Mouse (Mus musculus): Measurements from ENCODE around the gene Nek2. TPM values are rescaled to one million over a fixed set of nuclear protein-coding genes. Genes with fewer than 3 reads are reported as not detected.

The Nek2 gene
- polyA plus RNA-seq, 1 experiment from 2014 or later = 45.1 TPM

DNA sequence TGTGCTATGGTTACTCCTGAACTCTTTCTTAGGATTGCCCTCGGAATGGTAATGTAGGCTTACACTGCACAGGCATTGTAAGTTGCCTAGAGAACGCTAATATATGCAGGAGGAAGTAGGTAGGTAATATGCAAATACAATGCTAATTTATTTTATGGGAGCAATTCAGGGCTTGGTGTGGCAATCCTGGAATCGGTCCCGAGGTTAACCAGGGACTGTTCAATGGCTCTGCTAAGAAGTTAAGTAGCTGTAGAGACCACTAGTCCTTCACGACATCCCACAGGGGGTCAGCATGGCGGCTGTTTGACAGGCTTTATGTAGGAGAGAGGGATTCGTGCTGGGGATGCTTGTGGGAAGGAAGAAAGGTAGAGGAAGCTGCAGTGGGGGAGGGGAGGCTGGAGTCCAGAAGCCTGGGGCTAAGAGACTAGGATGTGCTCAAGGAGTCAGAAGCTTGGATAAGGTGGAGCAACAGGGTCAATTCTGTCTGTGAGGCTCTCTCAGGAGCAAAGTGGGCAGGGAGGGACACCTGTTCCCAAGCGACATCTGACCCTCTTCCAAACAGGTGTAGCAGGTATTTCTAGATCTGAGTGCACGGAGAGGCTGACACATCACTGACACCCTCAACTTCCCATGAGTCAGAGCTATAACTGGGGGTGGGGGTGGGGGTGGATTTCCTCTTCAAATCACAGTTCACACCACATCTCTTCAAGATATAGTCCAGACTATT lies 19.0 kb upstream of the Nek2 start:
- Histone ChIP-seq H3K36me3 (no peaks in the 10 kb centered on the region), H3K4me2 (0 out of 2 replicates have a peak overlapping the region, but pooled peaks have one; percentile 9), H3K4me1 (peaks cover 15% of the 10 kb centered on the region), H3K27me3 (no peaks in the 10 kb centered on the region), H3K4me3 (replicated peaks) (no peak overlapping the region), H3K27ac (0 out of 2 replicates have a peak overlapping the region, but pooled peaks have one; percentile 10), H3K9me3 (replicated peaks) (peaks cover 3% of the 10 kb centered on the region; the same call in 1 of the 2 replicates), H3K9ac (no peak overlapping the region)
- no peak for ATAC-seq (replicated peaks; ENCODE audit: low FRiP score)
- WGBS = 45% methylated on average over 9 of the region's 9 CpGs

DNA sequence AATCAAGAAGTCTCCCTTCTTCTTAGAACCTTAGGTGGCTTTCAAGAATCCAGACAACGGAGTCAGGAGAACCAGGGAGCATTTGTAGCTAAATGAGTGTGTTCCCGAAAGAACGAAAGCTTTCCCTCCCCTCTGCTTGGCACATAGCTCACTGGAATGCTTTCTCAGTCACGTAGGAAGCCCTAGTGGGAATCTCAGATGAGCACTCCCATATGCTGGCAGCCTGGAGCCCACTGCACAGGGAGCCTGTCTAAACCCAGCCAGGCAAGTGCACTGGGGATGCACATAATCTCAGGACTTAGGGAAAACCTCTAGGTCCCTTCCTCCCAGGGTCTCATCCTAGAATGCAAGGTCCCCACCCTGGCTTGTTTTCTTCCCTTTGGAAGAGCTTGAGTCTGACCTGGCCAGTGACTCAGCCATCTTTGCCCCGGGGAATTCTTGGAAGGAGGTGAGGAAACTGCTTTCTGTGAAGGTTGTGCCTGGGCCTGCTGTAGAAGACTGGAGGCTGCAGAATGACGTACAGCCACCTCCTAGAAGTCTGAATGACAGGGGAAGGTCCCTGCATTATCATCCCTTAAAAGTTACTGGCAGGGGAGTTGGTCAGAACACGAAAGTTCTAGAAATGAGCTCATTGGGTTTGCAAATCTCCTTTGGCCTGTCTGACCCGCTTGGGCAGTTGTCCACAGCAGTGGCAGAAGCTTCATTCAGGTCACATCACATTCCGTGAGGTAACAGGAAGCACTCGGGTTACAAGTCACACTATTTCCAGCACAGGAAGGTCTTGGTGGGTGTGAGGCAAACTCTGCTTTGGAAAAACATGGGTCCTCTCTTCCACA lies 18.2 kb upstream of the Nek2 start:
- H3K27ac ChIP-seq = 0 out of 2 replicates have a peak overlapping the region, but pooled peaks have one; percentile 38
- no peak overlapping the region for H3K4me2 ChIP-seq
- no peak overlapping the region for H3K4me3 ChIP-seq (replicated peaks)
- no peaks in the 10 kb centered on the region for H3K27me3 ChIP-seq
- 51% methylated on average over 10 of the region's 10 CpGs for WGBS
- no peaks in the 10 kb centered on the region for H3K36me3 ChIP-seq
- peaks cover 3% of the 10 kb centered on the region; the same call in 1 of the 2 replicates for H3K9me3 ChIP-seq (replicated peaks)
- peaks cover 15% of the 10 kb centered on the region for H3K4me1 ChIP-seq
- no peak overlapping the region for H3K9ac ChIP-seq
- no peak for ATAC-seq (replicated peaks; ENCODE audit: low FRiP score)

DNA sequence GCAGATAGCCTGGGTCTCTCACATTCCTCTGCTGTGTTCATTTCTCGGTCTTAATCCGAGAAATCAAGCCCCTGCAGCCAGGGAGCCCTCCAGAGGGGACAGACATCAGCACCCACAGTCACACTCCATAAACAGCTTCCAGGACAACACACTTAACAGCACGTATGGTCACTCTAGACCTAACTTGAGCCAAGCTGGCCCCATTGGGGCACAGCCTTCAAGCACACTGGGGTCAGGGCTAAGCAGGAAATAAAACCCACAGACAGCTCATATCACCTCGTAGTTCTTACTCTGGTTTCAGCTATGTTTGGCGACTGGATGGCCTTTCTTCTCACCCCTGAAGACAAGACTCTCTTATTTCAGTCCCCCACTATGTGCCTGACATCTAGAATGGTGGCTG lies 16.5 kb upstream of the Nek2 start:
- WGBS = 27% methylated on average over 5 of the region's 5 CpGs
- Histone ChIP-seq H3K4me1 (peaks cover 15% of the 10 kb centered on the region), H3K9ac (no peak overlapping the region), H3K4me2 (no peak overlapping the region), H3K27me3 (no peaks in the 10 kb centered on the region), H3K27ac (0 out of 2 replicates have a peak overlapping the region, but pooled peaks have one; percentile 18), H3K4me3 (replicated peaks) (no peak overlapping the region), H3K9me3 (replicated peaks) (peaks cover 3% of the 10 kb centered on the region; the same call in 1 of the 2 replicates), H3K36me3 (no peaks in the 10 kb centered on the region)
- ATAC-seq (replicated peaks; ENCODE audit: low FRiP score) = peak; percentile 79

DNA sequence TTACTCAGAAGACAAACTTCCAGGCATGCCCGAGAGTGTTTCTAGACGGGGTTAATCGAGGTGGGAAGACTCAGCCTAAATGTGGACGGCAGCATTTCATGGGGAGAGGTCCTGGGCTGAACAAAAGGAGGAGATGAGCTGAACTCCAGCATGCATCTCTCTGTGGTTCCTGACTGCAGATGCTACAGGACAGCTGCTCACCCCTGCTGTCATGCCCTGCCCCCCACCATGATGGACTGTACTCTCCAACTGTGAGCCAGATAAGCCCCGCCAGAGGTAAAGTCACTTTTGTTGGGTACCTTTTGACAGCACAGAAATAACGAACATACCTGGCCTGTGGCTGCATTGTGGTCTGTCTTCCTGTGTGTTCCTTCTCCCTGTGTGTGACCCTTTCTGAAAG lies 15.5 kb upstream of the Nek2 start:
- 56% methylated on average over 6 of the region's 6 CpGs for WGBS
- ATAC-seq (replicated peaks; ENCODE audit: low FRiP score) = no peak
- Histone ChIP-seq H3K4me1 (peaks cover 15% of the 10 kb centered on the region), H3K27ac (no peak overlapping the region), H3K9me3 (replicated peaks) (peaks cover 3% of the 10 kb centered on the region; the same call in 1 of the 2 replicates), H3K4me3 (replicated peaks) (no peak overlapping the region), H3K36me3 (no peaks in the 10 kb centered on the region), H3K9ac (no peak overlapping the region), H3K4me2 (no peak overlapping the region), H3K27me3 (no peaks in the 10 kb centered on the region)

DNA sequence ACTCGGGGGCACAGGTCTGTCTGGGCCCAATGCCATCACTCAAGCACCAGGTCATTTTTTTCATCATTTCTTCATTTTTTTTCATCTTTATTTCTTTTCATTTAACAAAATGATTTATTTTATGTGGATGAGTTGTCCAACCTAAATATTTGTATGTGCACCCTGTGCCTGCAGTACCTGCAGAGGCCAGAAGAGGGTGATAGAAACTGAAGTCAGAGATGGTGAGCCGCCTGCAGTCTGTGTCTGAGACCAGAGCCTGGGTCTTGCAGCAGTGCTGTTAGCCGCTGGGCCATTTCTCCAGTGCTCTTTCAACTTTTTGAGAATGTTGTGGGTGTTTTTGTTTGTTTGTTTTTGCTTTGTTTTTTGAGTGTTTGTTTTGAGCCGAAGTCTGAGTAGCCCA lies 14.5 kb upstream of the Nek2 start:
- no peak overlapping the region for H3K4me2 ChIP-seq
- peaks cover 15% of the 10 kb centered on the region for H3K4me1 ChIP-seq
- peaks cover 3% of the 10 kb centered on the region; the same call in 1 of the 2 replicates for H3K9me3 ChIP-seq (replicated peaks)
- H3K27ac ChIP-seq = no peak overlapping the region
- WGBS = 96% methylated on average over 4 of the region's 4 CpGs
- no peak overlapping the region for H3K9ac ChIP-seq
- no peaks in the 10 kb centered on the region for H3K36me3 ChIP-seq
- no peak overlapping the region for H3K4me3 ChIP-seq (replicated peaks)
- ATAC-seq (replicated peaks; ENCODE audit: low FRiP score) = no peak
- H3K27me3 ChIP-seq = no peaks in the 10 kb centered on the region

DNA sequence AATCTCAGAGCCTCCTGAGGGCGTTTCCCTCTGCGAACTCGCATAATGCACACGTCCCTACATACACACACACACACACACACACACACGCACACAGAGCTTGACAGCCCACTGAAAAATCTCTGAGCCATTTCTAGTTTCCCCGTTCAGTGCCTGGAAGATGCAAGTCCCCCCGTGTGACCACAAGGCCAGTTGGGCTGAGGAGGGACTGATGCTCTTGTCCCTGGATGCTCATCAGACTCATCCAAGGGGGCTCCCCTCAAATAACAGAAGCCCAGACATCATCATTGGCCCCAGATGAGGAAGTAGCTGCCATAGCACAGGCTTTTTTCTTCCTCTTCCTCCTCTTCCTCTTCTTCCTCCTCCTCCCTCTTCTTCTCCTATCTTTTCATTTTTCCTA lies 13.3 kb upstream of the Nek2 start:
- Histone ChIP-seq H3K4me2 (no peak overlapping the region), H3K27me3 (no peaks in the 10 kb centered on the region), H3K36me3 (no peaks in the 10 kb centered on the region), H3K4me1 (peaks cover 8% of the 10 kb centered on the region), H3K9ac (no peak overlapping the region), H3K4me3 (replicated peaks) (no peak overlapping the region), H3K27ac (no peak overlapping the region), H3K9me3 (replicated peaks) (peaks cover 3% of the 10 kb centered on the region; the same call in 1 of the 2 replicates)
- no peak for ATAC-seq (replicated peaks; ENCODE audit: low FRiP score)
- WGBS = 87% methylated on average over 7 of the region's 7 CpGs

DNA sequence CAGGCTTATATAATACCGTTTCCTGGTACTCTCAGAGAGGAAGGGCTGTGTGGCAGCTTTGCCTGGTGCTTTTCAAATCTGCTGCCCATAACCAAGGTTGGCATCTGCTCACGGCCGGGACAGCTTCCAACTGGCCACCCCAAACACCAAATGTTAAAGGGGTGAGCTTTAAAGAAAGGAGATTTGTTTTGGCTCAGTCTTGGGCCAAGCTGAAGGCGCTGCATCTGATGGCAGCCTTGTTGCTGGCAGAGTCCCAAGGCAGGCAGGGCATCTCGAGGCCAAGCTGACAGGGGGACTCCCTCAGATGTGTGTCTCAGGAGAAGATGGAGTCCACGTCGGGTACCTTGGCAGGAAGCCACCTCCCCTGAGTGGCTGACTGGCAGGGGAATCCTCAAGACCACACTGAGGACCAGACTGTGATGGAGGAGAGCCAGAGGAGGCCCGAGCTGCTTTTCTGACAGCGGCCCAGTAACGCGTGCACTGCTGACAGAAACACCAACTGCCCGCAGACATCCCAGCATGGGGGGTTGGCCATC lies 12.5 kb upstream of the Nek2 start:
- Histone ChIP-seq H3K4me1 (no peaks in the 10 kb centered on the region), H3K36me3 (no peaks in the 10 kb centered on the region), H3K4me2 (no peak overlapping the region), H3K27ac (no peak overlapping the region), H3K9ac (no peak overlapping the region), H3K9me3 (replicated peaks) (peaks cover 3% of the 10 kb centered on the region; the same call in 1 of the 2 replicates), H3K4me3 (replicated peaks) (no peak overlapping the region), H3K27me3 (no peaks in the 10 kb centered on the region)
- WGBS = 76% methylated on average over 12 of the region's 12 CpGs
- ATAC-seq (replicated peaks; ENCODE audit: low FRiP score) = no peak

DNA sequence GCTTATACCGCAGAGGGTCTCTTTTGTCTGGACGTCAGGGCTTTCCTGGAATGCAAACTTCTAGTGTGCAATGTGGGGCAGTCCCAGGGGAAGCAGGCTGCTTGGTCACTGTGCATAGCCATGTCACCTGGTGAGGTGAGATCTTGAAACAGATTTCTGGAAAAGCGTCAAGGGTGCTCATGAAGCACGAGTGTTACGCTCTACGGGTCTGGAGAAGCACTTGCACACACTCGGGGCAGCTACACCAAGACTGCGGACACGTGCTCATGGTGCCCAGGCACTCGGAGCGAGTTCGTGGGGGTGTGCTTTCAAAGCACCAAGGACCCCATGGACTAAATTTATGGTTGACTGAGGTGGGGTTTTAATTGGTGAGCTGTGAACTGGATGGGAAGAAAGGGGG lies 9.5 kb upstream of the Nek2 start:
- 0 out of 2 replicates have a peak, but pooled peaks have one; percentile 28 for ATAC-seq (replicated peaks; ENCODE audit: low FRiP score)

DNA sequence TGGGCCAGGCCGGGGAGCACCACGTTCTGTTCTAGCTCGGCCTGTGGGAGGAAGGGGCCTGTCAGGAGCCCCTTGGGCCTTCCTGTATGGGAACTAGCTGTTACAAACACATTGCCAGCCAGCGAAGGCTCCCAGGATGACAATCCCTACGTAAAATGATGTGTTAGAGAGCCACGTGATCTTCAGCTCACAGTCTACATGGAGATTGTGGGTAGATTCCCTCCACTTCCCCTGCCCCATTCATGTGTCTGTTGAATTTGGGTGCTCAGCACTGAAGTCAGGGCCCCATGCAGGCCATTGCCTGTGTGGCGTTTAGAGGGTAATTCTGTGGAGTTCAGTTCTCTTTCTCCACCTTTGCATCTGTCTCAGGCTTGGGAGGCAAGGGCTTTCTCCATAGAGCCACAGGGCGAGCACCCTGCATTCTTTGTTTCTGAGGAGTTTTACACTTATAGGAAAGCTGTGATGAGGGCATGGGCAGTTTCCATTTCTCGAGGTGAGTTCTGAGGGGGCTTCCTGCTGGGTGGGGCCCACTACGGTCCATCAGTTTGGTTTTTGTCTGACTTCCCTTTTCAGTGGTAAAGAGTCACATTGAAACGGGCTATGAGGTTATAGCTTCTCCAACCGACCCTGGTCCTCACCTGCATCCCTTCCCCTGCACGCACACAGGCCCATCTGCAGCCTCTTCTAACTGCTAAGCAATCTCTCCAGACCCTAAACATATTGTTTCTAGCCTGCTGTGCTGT lies 8.1 kb upstream of the Nek2 start:
- H3K9me3 ChIP-seq (replicated peaks) = no peaks in the 10 kb centered on the region
- no peak overlapping the region for H3K4me2 ChIP-seq
- WGBS = 83% methylated on average over 13 of the region's 13 CpGs
- no peak overlapping the region for H3K9ac ChIP-seq
- H3K27ac ChIP-seq = no peak overlapping the region
- no peaks in the 10 kb centered on the region for H3K36me3 ChIP-seq
- H3K4me1 ChIP-seq = peaks cover 5% of the 10 kb centered on the region
- H3K27me3 ChIP-seq = no peaks in the 10 kb centered on the region
- ATAC-seq (replicated peaks; ENCODE audit: low FRiP score) = no peak
- no peak overlapping the region for H3K4me3 ChIP-seq (replicated peaks)

More for the DNA sequence above, 9.5 kb upstream of the Nek2 start:
- Histone ChIP-seq H3K27ac (no peak overlapping the region), H3K9me3 (replicated peaks) (peaks cover 2% of the 10 kb centered on the region; the same call in 1 of the 2 replicates), H3K4me1 (no peaks in the 10 kb centered on the region), H3K36me3 (no peaks in the 10 kb centered on the region), H3K9ac (no peak overlapping the region), H3K4me3 (replicated peaks) (no peak overlapping the region), H3K4me2 (no peak overlapping the region), H3K27me3 (no peaks in the 10 kb centered on the region)
- WGBS = 72% methylated on average over 12 of the region's 12 CpGs

DNA sequence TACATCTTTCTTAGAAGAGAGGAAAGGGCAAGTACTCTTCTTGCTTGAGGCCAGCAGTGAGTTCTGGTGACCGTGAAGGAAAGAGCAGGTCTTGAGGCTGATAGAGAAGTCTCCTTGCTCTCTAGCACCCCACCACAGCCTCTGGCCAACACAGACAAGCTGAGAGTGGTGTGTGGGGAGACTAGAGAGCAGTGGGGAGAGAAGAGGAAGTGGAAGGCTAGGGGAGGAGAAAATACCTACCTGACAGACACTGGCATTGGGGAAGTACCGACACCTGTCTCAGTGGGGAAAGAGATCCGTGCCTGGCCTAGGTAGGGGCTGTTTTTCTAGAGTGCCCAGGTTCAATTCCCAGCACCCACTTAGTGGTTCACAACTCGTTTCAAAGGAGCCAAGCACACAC lies 7.0 kb upstream of the Nek2 start:
- Histone ChIP-seq H3K27ac (no peak overlapping the region), H3K4me2 (no peak overlapping the region), H3K4me1 (peaks cover 6% of the 10 kb centered on the region), H3K9ac (no peak overlapping the region), H3K36me3 (no peaks in the 10 kb centered on the region), H3K9me3 (replicated peaks) (no peaks in the 10 kb centered on the region), H3K27me3 (no peaks in the 10 kb centered on the region), H3K4me3 (replicated peaks) (no peak overlapping the region)
- 83% methylated on average over 4 of the region's 4 CpGs for WGBS
- ATAC-seq (replicated peaks; ENCODE audit: low FRiP score) = no peak

DNA sequence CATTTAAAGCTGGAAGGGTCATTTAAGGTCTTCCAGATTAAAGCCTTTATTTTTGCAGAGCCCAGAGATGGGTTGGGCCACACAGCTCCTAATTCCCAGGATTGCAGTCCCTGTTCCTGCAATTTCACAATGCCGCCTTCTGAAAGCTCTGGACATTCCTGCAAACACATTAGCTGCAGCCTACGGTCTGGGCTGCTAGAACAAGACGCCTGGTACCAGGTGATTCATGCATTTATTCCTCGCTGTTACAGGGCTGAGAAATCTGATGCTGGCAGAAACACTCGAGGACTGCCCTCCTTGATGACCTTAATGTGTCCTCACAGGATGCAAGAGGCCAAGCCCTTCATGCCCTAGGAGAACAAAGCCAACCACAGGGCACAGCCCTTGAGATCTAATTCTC lies 6.3 kb upstream of the Nek2 start:
- no peaks in the 10 kb centered on the region for H3K27me3 ChIP-seq
- ATAC-seq (replicated peaks; ENCODE audit: low FRiP score) = no peak
- no peaks in the 10 kb centered on the region for H3K9me3 ChIP-seq (replicated peaks)
- no peak overlapping the region for H3K4me2 ChIP-seq
- no peak overlapping the region for H3K4me3 ChIP-seq (replicated peaks)
- H3K36me3 ChIP-seq = no peaks in the 10 kb centered on the region
- no peak overlapping the region for H3K27ac ChIP-seq
- no peak overlapping the region for H3K9ac ChIP-seq
- 26% methylated on average over 5 of the region's 5 CpGs for WGBS
- peaks cover 6% of the 10 kb centered on the region for H3K4me1 ChIP-seq
